Comparison of ENCODE assay signal across 9 mouse cellular contexts in the genomic region with DNA sequence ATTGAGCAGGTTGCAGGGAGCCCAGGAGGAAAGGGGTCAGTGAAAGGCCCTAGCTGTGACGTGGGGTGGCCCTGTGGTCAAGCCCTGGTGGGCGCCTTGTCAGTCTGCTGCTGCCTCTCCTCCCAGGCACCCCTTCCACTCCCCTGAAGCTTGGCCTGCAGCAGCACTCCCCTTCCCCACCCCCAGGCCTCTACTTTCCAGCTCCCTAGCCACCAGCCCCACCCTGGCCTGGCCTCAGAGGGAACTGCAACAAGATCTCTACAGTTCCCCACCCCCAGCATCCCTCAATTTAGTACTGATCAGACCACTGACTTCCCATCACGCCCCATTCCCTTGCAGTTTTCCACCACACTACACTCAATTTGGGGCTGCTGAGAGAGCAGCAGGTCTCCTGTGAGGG. TPM values are rescaled to one million over a fixed set of nuclear protein-coding genes. Genes with fewer than 3 reads are reported as not detected.
A peak's percentile ranks its signal among the peaks of the same experiment; 100 is the strongest.
DNase-seq lines count a peak whose midpoint lies in the region; ATAC-seq and TF ChIP-seq lines count a peak whose summit lies in the region.
"Had no signal": no experiment of that assay in that cellular context is flagged by ENCODE, and none has a peak within 500 bp of the region (broad histone marks: within the 10 kb centered on the region; RNA-seq: fewer than 3 reads in every experiment).

No protein-coding gene starts in this region.

- peaks cover 8% of the 10 kb centered on the region; the same call in 1 of the 2 replicates for H3K4me1 ChIP-seq in embryonic facial prominence, embryonic 11.5 days (ENCODE audit: control insufficient read depth, insufficient read depth, low read length)
- H3K4me1 ChIP-seq in hindbrain, embryonic 11.5 days (replicated peaks; ENCODE audit: control insufficient read depth, insufficient read depth, low read length) = peaks cover 8% of the 10 kb centered on the region
- peaks cover 13% of the 10 kb centered on the region for H3K4me1 ChIP-seq in midbrain, embryonic 15.5 days

- no peak for DNase-seq in layer of hippocampus, adult 2 months (ENCODE audit: low spot score in 2 of 2)
- DNase-seq in layer of hippocampus, postnatal 25 days (ENCODE audit: extremely low spot score in 1 of 2, low spot score in 1 of 2) = no peak
- DNase-seq in embryonic facial prominence, embryonic 11.5 days (ENCODE audit: low spot score) = peak; percentile 48
- peak; percentile 19 for DNase-seq in hindbrain, embryonic 11.5 days (ENCODE audit: low spot score)
- no peak for DNase-seq in right cerebral cortex, postnatal 4 days
- DNase-seq in cerebellum, adult 18-20 months = no peak
- DNase-seq: thymus, adult 18-20 months had no signal

- 59% methylated on average over 3 of the region's 3 CpGs for WGBS in embryonic facial prominence, embryonic 11.5 days
- 53% methylated on average over 3 of the region's 3 CpGs for WGBS in hindbrain, embryonic 11.5 days
- WGBS in midbrain, embryonic 15.5 days = 62% methylated on average over 3 of the region's 3 CpGs

- H3K27me3 ChIP-seq in embryonic facial prominence, embryonic 11.5 days (ENCODE audit: control insufficient read depth, insufficient read depth, low read length) = no peaks in the 10 kb centered on the region
- no peaks in the 10 kb centered on the region for H3K27me3 ChIP-seq in hindbrain, embryonic 11.5 days (ENCODE audit: control insufficient read depth, insufficient read depth, low read length)
- no peaks in the 10 kb centered on the region for H3K27me3 ChIP-seq in midbrain, embryonic 15.5 days (replicated peaks)

- H3K36me3 ChIP-seq in embryonic facial prominence, embryonic 11.5 days (replicated peaks; ENCODE audit: control insufficient read depth, insufficient read depth, low read depth, low read length) = no peaks in the 10 kb centered on the region
- H3K36me3 ChIP-seq in hindbrain, embryonic 11.5 days (ENCODE audit: control insufficient read depth, insufficient read depth, low read length) = no peaks in the 10 kb centered on the region
- H3K36me3 ChIP-seq in midbrain, embryonic 15.5 days (replicated peaks) = no peaks in the 10 kb centered on the region

- TF ChIP-seq CTCF in layer of hippocampus, adult 2 months (conservative IDR thresholded peaks at IDR 0.05) = no peak

- no peak overlapping the region for H3K4me2 ChIP-seq in embryonic facial prominence, embryonic 11.5 days (ENCODE audit: low read depth, low read length)
- H3K4me2 ChIP-seq in hindbrain, embryonic 11.5 days (replicated peaks; ENCODE audit: low read depth, low read length) = no peak overlapping the region
- H3K4me2 ChIP-seq in midbrain, embryonic 15.5 days = no peak overlapping the region

- peak overlapping the region; percentile 44; the same call in 1 of the 2 replicates for H3K27ac ChIP-seq in layer of hippocampus, adult 2 months
- H3K27ac ChIP-seq in embryonic facial prominence, embryonic 11.5 days (replicated peaks; ENCODE audit: low read depth, low read length) = peak overlapping the region; percentile 86
- H3K27ac ChIP-seq in hindbrain, embryonic 11.5 days (ENCODE audit: low read depth, low read length) = peak overlapping the region; percentile 72
- peak overlapping the region; percentile 12; the same call in 1 of the 2 replicates for H3K27ac ChIP-seq in midbrain, embryonic 15.5 days

- H3K9ac ChIP-seq in embryonic facial prominence, embryonic 11.5 days (replicated peaks; ENCODE audit: low read length) = peak overlapping the region; percentile 53
- no peak overlapping the region for H3K9ac ChIP-seq in hindbrain, embryonic 11.5 days (ENCODE audit: low read depth, low read length)
- no peak overlapping the region for H3K9ac ChIP-seq in midbrain, embryonic 15.5 days

- no peaks in the 10 kb centered on the region for H3K9me3 ChIP-seq in embryonic facial prominence, embryonic 11.5 days (replicated peaks; ENCODE audit: control insufficient read depth, low read length)
- no peaks in the 10 kb centered on the region for H3K9me3 ChIP-seq in hindbrain, embryonic 11.5 days (ENCODE audit: control insufficient read depth, low read length)
- H3K9me3 ChIP-seq in midbrain, embryonic 15.5 days = no peaks in the 10 kb centered on the region

- ATAC-seq in embryonic facial prominence, embryonic 11.5 days (replicated peaks; ENCODE audit: insufficient number of reproducible peaks, low FRiP score, low TSS enrichment, low read depth) = no peak; the same call in 1 of the 2 replicates
- peak; percentile 8; the same call in 1 of the 2 replicates for ATAC-seq in hindbrain, embryonic 11.5 days (ENCODE audit: low FRiP score)
- peak; percentile 44; the same call in 1 of the 2 replicates for ATAC-seq in midbrain, embryonic 15.5 days (replicated peaks)
- no peak for ATAC-seq in monocyte, adult 5-6 weeks (replicated peaks; ENCODE audit: insufficient number of reproducible peaks, low FRiP score, low TSS enrichment, poor library complexity, severe bottlenecking)

- H3K4me3 ChIP-seq in layer of hippocampus, adult 2 months = no peak overlapping the region
- no peak overlapping the region for H3K4me3 ChIP-seq in embryonic facial prominence, embryonic 11.5 days (ENCODE audit: low read depth, low read length)
- no peak overlapping the region for H3K4me3 ChIP-seq in hindbrain, embryonic 11.5 days (ENCODE audit: low read depth, low read length)
- H3K4me3 ChIP-seq in midbrain, embryonic 15.5 days = no peak overlapping the region

RNA-seq across cellular contexts. Expression of a gene that starts 53.4 kb away (rescaled TPM):
- not detected for total RNA-seq in layer of hippocampus, adult 2 months (2021)
- not detected for total RNA-seq in layer of hippocampus, postnatal 25 days (2021)
- not detected in 2 replicates for polyA plus RNA-seq in embryonic facial prominence, embryonic 11.5 days (2014; fragmentation: Nextera tagmentation; extraction: Ambion mirVana)
- polyA plus RNA-seq in hindbrain, embryonic 11.5 days (2014; fragmentation: Nextera tagmentation; extraction: Ambion mirVana) = not detected in 2 replicates
- not detected in 2 replicates for polyA plus RNA-seq in midbrain, embryonic 15.5 days (2015; fragmentation: Nextera tagmentation; extraction: Ambion mirVana)
- not detected in 3 replicates for total RNA-seq in monocyte, adult 5-6 weeks (2017)

Comparison
In these comparisons a context has a peak if more than half of its experiments do, and no peak if none do; other contexts are left out.
1. DNase-seq: peak in embryonic facial prominence, embryonic 11.5 days (single experiment) and hindbrain, embryonic 11.5 days (single experiment); none in layer of hippocampus, adult 2 months (0 of 2), layer of hippocampus, postnatal 25 days (0 of 2), right cerebral cortex, postnatal 4 days (single experiment) and cerebellum, adult 18-20 months (0 of 2).
2. H3K27ac ChIP-seq: peak in every context shown above with its lines; median percentile 86 in embryonic facial prominence, embryonic 11.5 days; 72 in hindbrain, embryonic 11.5 days; 44 in layer of hippocampus, adult 2 months; 12 in midbrain, embryonic 15.5 days.
3. ATAC-seq: peak in hindbrain, embryonic 11.5 days (single experiment) and midbrain, embryonic 15.5 days (single experiment); none in embryonic facial prominence, embryonic 11.5 days (single experiment) and monocyte, adult 5-6 weeks (single experiment).